Mouse (Mus musculus): ENCODE results near the gene Dst.

DNA sequence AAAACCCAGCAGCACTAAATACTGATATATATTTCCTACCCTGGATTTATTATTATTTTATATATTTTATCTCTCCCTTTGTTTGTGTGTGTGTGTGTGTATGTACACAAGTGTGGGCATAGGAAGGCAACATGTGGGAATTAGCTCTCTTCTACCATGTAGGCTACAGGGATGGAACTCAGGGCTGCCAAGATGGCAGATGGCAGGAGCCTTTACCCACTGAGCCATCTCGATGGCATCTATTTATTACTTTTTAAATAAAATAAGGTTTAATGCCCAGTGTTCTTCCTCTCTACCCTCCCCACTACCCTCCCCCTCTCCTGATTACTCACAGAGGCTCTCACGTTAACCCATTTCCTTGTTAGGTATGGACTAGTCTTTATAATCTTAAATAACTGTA lies 39.0 kb upstream of the Dst start:
- TF ChIP-seq ZMIZ1 (IDR thresholded peaks at IDR 0.05; ENCODE audit: low read depth, low read length) (no peak), MXI1 (IDR thresholded peaks at IDR 0.05; ENCODE audit: low read depth, low read length) (no peak), POLR2A (IDR thresholded peaks at IDR 0.05; ENCODE audit: low read depth, low read length) (no peak), MEF2A (IDR thresholded peaks at IDR 0.05; ENCODE audit: borderline replicate concordance, low read depth, low read length) (no peak), EP300 (IDR thresholded peaks at IDR 0.05; ENCODE audit: low read length) (no peak), CTCF (conservative IDR thresholded peaks at IDR 0.05 in 1 of 2, IDR thresholded peaks at IDR 0.05 in 1 of 2; ENCODE audit: low read depth in 2 of 2, low read length in 2 of 2) (no peak), NRF1 (IDR thresholded peaks at IDR 0.05; ENCODE audit: low read depth, low read length) (no peak), TCF12 (IDR thresholded peaks at IDR 0.05; ENCODE audit: low read depth, low read length) (no peak)
